Mouse (Mus musculus): ENCODE data around the gene Hoxb4.
A peak's percentile ranks its signal among the peaks of the same experiment; 100 is the strongest.

Hoxb4 gene

GRCm38 (mm10) chr11:96316696-96317607 lies 1.1 kb upstream of the Hoxb4 start:
- DNase-seq: no peak

- DNase-seq: peak; percentile 48 to 58
Measured at GRCm38 (mm10) chr11:96318368-96319070, 452 bp downstream of the Hoxb4 start.

- no peak for DNase-seq
Measured at GRCm38 (mm10) chr11:96319071-96319902, 1.2 kb downstream of the Hoxb4 start.

- no peak for DNase-seq
Measured at GRCm38 (mm10) chr11:96319910-96320309, 1.8 kb downstream of the Hoxb4 start.

GRCm38 (mm10) chr11:96320688-96321087 lies 2.6 kb downstream of the Hoxb4 start:
- DNase-seq: no peak

- no peak for DNase-seq
Measured at GRCm38 (mm10) chr11:96321846-96322245, 3.8 kb downstream of the Hoxb4 start.

GRCm38 (mm10) chr11:96322738-96323137 lies 4.7 kb downstream of the Hoxb4 start:
- DNase-seq: no peak

GRCm38 (mm10) chr11:96323154-96323553 lies 5.1 kb downstream of the Hoxb4 start, which contains the start of gene Hoxb3:
Hoxb3 (plus strand) TSS chr11:96323326.
- DNase-seq: no peak

GRCm38 (mm10) chr11:96324125-96324524 lies 6.1 kb downstream of the Hoxb4 start:
- no peak for DNase-seq

GRCm38 (mm10) chr11:96324965-96325364 lies 6.9 kb downstream of the Hoxb4 start:
- no peak for DNase-seq

GRCm38 (mm10) chr11:96325747-96326212 lies 7.7 kb downstream of the Hoxb4 start:
- no peak for DNase-seq

- DNase-seq: no peak
Measured at GRCm38 (mm10) chr11:96326705-96327104, 8.6 kb downstream of the Hoxb4 start.

- DNase-seq: no peak
Measured at GRCm38 (mm10) chr11:96327122-96327521, 9.1 kb downstream of the Hoxb4 start.

GRCm38 (mm10) chr11:96327750-96328149 lies 9.7 kb downstream of the Hoxb4 start:
- no peak for DNase-seq

GRCm38 (mm10) chr11:96328605-96329004 lies 10.5 kb downstream of the Hoxb4 start:
- no peak for DNase-seq

- DNase-seq: no peak
Measured at GRCm38 (mm10) chr11:96332105-96332504, 14.0 kb downstream of the Hoxb4 start.

- DNase-seq: no peak
Measured at GRCm38 (mm10) chr11:96332618-96333032, 14.6 kb downstream of the Hoxb4 start.

GRCm38 (mm10) chr11:96333241-96334001 lies 15.4 kb downstream of the Hoxb4 start:
- no peak for DNase-seq

GRCm38 (mm10) chr11:96334002-96334364 lies 15.9 kb downstream of the Hoxb4 start:
- no peak for DNase-seq

- no peak for DNase-seq
Measured at GRCm38 (mm10) chr11:96334998-96335397, 16.9 kb downstream of the Hoxb4 start.

GRCm38 (mm10) chr11:96336597-96336996 lies 18.5 kb downstream of the Hoxb4 start:
- DNase-seq: no peak

- DNase-seq: no peak
Measured at GRCm38 (mm10) chr11:96337026-96337425, 19.0 kb downstream of the Hoxb4 start.

Data from thymus, postnatal 36 days (tissue).